Mouse (Mus musculus): ENCODE measurements around the gene Zcchc7.

Gene Zcchc7

GRCm38 (mm10) chr4:44965175-44965574, 209.5 kb downstream of the Zcchc7 start:
- no peak for DNase-seq (ENCODE audit: low spot score)

DNA sequence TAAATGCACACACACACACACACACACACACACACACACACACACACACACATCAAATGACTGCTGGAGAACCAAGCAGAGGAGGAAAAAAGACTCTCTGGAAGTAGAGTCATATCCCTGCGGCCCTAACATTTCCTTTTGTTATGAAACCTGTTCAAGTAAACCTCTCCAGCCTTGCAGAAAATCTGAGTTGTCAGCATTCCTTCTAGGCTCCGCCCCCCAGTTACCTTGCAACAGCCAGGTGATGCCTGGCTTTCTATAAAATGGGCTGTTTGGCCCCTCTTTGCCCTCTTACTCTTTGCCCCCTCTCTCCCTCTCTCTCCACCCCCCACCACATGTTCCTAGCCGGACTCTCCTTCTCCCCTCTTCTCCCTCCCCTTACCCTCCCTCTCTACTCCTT, 210.1 kb downstream of the Zcchc7 start:
- DNase-seq (ENCODE audit: low spot score), result no peak

DNA sequence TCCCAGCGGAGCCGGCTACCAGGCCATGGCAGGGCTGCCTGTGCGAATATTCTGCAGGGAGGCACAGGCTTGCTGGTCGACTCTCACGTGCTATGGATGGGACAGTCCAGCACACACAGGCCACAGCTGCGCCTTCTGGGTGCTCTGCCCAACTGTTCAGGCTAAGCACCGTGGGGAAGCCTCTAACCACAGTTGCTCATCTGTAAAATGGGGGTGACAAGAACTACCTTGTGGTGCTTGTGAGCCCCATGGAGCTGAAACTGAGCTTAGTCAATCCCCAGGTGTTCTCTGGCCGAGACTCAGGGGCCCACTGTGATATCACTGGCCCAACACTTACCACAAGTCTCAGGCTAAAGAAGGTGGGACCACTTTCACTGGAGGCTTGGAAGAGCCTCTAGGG, 211.7 kb downstream of the Zcchc7 start:
- no peak for DNase-seq (ENCODE audit: low spot score)

DNA sequence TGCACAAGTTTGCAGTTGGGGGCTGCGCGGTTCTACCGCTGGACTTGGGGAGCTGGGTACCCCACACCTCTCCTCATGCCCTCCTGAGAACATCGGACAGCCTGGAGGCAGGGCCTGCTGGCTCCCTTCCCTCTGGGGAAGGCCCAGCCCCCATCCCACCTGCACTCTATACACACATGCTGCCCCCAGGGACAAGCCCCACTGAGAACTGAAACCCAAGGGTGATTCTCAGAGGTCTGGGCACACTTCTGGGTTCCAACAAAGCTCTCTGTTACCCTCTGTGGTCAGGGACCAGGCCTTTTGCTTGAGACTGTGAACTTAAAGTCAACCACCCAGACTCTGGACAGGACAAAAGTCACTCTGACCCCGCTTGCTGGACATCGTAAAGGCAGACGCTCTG, 214.4 kb downstream of the Zcchc7 start:
- DNase-seq (ENCODE audit: low spot score), result no peak

GRCm38 (mm10) chr4:44970612-44971110, 215.0 kb downstream of the Zcchc7 start:
- DNase-seq (ENCODE audit: low spot score), result no peak

DNA sequence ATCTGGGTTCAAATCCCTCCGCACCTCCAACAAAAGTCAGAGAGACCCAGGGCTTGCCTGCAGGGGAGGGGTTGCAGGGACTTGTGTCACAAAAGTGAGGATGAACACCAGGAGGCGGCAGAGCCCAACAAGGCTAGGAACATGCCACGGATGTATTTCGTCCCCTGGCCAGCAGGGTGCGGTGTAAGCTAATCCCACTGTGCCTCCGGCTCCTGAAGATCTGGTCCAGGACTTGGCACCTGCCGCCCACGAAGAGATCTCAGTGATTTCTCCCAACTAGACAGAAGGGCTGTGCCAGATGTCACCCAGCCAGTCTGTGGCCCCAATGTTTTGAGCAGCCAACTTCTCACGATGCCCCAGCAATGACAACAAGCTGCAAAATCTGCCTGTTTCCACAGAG, 217.8 kb downstream of the Zcchc7 start:
- peak; percentile 90 for DNase-seq (ENCODE audit: low spot score)

DNA sequence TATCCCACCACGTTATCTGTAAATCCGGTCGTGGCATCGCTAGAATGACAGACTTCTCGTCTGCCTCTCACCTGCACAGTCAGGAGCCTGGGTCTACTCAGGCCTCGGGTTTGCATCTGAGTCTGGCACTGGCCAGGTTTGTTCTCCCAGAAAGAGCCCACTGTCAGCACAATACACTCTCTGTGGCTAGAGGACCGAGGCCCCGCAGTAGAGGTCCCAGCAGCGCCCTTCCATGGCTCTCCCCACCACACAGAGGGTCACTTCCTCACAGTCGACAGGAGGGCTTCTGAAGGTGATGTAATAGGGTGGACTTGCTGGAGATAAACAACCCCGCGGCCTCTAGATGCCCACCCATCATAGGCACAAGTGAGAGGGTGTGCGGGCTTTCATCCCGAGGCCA, 218.2 kb downstream of the Zcchc7 start:
- no peak for DNase-seq (ENCODE audit: low spot score)

DNA sequence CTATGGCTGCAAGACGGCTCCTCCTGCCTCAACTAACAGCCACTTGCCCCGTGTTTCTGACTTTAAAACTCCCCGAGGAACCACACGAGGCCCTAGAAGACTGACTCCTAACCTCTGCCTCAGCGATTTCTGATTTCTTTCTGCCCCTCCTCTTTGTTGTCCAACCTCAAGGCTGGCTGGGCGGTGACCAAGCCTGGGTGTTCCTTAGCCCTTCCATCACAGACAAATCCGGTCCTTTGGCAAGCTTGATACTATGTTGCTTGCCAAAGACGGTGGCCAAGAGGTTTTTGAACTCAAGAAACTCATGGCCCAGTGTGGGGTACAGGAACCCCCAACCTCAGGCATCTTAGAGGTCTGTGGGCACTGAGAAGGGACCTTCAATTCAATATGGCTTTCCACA, 218.7 kb downstream of the Zcchc7 start:
- no peak for DNase-seq (ENCODE audit: low spot score)

DNA sequence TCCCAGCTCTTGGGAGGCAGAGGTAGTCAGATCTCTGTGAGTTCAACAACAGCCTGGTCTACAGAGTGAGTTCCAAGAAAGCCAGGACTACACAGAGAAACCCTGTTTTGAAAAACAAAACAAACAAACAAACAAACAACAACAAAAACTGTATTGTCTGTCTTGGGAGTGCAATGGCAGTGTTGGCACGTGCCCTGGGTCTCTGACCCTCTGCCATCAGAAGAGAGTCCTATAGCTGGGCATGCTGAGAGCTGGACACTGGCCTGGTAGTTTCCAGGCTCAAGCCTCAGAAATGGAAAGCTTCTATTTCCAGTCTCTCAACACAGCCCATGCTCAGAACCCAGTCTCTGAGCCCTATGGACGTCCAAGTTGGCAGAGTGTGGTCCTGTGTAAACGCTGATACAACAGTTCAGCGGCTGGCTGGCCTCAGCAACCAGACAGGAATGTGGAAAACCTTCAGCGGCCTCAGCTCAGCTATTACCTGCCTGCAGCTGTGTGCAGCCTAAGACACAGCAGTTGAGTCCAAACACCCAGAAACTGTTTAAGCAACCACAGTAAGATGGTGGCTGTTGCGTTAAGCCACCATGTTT, 220.4 kb downstream of the Zcchc7 start:
- no peak for DNase-seq (ENCODE audit: low spot score)

DNA sequence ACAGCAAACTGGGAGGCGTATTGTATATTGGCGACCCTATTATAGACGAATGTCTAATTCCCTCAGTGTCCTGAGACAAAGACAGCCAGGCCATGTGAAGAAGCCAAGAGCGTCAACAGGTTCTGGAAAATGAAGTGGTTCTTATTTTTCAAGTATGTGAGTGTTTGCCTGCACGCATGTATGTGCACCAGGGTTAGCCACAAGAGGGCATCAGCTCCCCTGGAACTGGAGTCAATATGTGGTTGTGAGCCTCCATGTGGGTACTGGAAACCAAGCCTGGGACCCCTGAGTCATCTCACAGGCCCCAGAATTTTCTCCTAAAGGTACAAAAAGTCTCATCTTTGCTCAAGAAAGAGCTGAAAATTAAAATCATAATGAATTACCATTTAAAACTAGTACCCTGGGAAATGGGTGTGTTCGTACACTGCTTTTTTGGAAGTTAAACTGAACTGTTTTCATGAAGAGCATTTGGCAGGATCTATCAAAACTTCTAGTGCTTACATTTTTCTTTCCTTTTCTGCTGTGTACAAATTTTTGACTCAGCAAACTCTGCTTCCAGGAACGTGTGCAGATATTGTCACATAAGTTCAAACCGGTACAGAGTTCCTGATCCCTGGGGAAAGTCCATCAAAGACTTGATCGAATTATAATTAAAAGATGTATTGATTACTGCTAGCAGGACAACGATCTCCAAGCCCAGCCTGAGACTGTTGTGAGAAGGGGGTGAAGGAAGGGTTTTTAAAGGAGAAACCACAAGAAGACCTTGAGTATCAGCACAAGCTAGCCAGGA, 221.4 kb downstream of the Zcchc7 start:
- no peak for DNase-seq (ENCODE audit: low spot score)

DNA sequence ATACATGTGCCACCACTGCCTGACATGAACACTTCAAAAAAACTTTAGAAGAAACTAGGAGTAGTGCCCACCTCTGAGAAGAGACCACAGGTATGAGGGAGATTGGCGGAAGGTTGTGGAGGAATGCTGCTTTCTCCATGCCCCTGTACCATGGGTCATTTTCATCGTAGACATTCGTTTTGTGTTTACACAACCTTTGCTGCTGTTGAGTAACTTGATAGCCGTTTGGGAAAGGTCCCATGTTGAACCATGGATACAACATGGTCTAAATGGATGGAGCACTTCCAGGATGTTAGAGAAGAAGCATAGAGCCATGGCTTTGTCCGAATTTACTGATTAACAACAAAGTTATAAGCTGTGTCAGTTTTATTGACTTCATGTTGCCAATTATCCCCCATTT, 222.5 kb downstream of the Zcchc7 start:
- DNase-seq (ENCODE audit: low spot score), result no peak

- DNase-seq (ENCODE audit: low spot score), result no peak
Measured at GRCm38 (mm10) chr4:44979794-44980338, 224.2 kb downstream of the Zcchc7 start.

DNA sequence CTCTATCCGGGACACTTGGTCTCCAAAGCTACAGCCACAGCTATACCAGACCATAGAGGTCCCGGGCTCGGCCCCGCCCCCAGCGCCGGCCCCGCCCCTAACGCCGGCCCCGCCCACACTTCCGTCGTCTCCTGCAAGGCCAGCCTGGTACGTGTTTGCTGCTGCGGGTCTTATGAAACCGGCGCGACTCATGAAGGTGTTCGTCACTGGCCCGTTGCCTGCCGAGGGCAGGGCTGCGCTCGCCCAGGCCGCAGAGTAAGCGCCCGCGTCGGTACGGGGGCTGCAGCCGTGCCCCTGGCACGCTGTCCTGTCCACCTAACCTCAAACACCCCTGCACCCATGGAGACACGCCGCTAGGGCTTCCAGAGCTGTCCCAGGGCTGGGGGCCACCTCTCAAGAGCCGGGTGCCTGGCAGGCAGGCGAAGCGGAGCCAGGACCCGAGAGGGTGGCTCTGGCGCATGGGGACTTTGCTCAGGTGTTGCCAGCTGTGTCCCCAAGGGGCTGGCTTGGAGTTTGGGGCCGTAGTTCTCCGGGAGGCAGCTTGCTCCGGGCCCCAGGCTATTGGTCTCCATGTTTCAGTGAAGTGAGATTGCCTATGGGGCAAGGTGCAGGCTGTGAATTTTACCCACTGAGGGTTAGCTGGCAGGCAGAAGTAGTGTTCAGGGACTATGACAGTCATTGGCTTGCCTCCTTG, 225.8 kb downstream of the Zcchc7 start, which contains the start of gene Grhpr:
TSS of gene Grhpr (plus strand) at position 116 of the 694 bp plus-strand sequence.
- DNase-seq (ENCODE audit: low spot score), result peak; percentile 43
